Mouse (Mus musculus) forebrain, embryonic 15.5 days (tissue): ENCODE measurements around the gene Hist2h2aa2. TPM values are rescaled to one million over a fixed set of nuclear protein-coding genes. Genes with fewer than 3 reads are reported as not detected.
"Not testable (repeated sequence)": the region's sequence is repeated elsewhere in the genome, so short reads cannot be mapped to it uniquely, and the experiment has no call there.

Source experiments
- ATAC-seq: fragments of 200-750 bp; cut with Nextera tagmentation; replicated peaks from 2 replicates; pipeline ENCODE4 v1.8.0; 2017; ENCODE audit warnings: mild to moderate bottlenecking, moderate TSS enrichment, moderate library complexity
- H3K27ac ChIP-seq: fragments of 300-500 bp; sonication (generic); replicated peaks from 2 replicates; pipeline ENCODE4 v1.5.1; 2015; ENCODE audit warnings: mild to moderate bottlenecking, inconsistent platforms
- H3K27me3 ChIP-seq: fragments of 300-500 bp; sonication (generic); 2 replicates; pipeline ENCODE4 v1.6.1; 2015; ENCODE audit warnings: inconsistent platforms
- H3K36me3 ChIP-seq: fragments of 300-500 bp; sonication (generic); 2 replicates; pipeline ENCODE4 v1.6.1; 2015; ENCODE audit warnings: mild to moderate bottlenecking, inconsistent platforms
- H3K4me1 ChIP-seq: fragments of 300-500 bp; sonication (generic); 2 replicates; pipeline ENCODE4 v1.6.1; 2015; ENCODE audit warnings: inconsistent platforms
- H3K4me2 ChIP-seq: fragments of 300-500 bp; sonication (generic); replicated peaks from 2 replicates; pipeline ENCODE4 v1.6.1; 2015; ENCODE audit warnings: mild to moderate bottlenecking, inconsistent platforms
- H3K4me3 ChIP-seq: fragments of 300-500 bp; sonication (generic); 2 replicates; pipeline ENCODE4 v1.5.1; 2015; ENCODE audit warnings: mild to moderate bottlenecking, inconsistent platforms
- H3K9ac ChIP-seq: fragments of 300-500 bp; sonication (generic); replicated peaks from 2 replicates; pipeline ENCODE4 v1.6.1; 2015; ENCODE audit warnings: mild to moderate bottlenecking, inconsistent platforms
- H3K9me3 ChIP-seq: fragments of 300-500 bp; sonication (generic); 2 replicates; pipeline ENCODE4 v1.6.1; 2016; ENCODE audit warnings: inconsistent platforms
- WGBS: fragments of 180-500 bp; shearing (Covaris S2); methylation state at CpG from one replicate; pipeline ENCODE4 v1.1.7; 2015; ENCODE audit warnings: mixed read lengths; 5-methylcytosine and 5-hydroxymethylcytosine counted together
- microRNA-seq: library from miRNA; unstranded; fragments of <30 nt; microRNA quantifications from one replicate; pipeline ENCODE4, GENCODE M21; 2016
- polyA plus RNA-seq: library from polyadenylated mRNA; unstranded; fragments of >200 nt; fragmentation: Nextera tagmentation; extraction: Ambion mirVana; gene quantifications from 2 replicates; pipeline ENCODE4 v1.2.1, GENCODE M21; 2015

Gene Hist2h2aa2
- polyA plus RNA-seq, 1 experiment from 2014 or later: 51.6 TPM

- no peaks in the 10 kb centered on the region for H3K27me3 ChIP-seq
- WGBS: 70% methylated on average over 2 of the region's 2 CpGs
- ATAC-seq: no peak
Observed at GRCm38 (mm10) chr3:96199731-96200130, 40.3 kb downstream of the Hist2h2aa2 start.

GRCm38 (mm10) chr3:96198601-96199251 lies 41.4 kb downstream of the Hist2h2aa2 start:
- 27% methylated on average over 8 of the region's 8 CpGs for WGBS
- H3K4me2 ChIP-seq: peak overlapping the region; percentile 97
- H3K4me3 ChIP-seq: not testable (repeated sequence)

More at GRCm38 (mm10) chr3:96199731-96200130, 40.3 kb downstream of the Hist2h2aa2 start:
- Histone ChIP-seq H3K4me2 (no peak overlapping the region), H3K9me3 (no peaks in the 10 kb centered on the region), H3K36me3 (peaks cover 4% of the 10 kb centered on the region), H3K4me1 (peaks cover 17% of the 10 kb centered on the region), H3K4me3 (no peak overlapping the region), H3K27ac (no peak overlapping the region), H3K9ac (no peak overlapping the region)

DNA sequence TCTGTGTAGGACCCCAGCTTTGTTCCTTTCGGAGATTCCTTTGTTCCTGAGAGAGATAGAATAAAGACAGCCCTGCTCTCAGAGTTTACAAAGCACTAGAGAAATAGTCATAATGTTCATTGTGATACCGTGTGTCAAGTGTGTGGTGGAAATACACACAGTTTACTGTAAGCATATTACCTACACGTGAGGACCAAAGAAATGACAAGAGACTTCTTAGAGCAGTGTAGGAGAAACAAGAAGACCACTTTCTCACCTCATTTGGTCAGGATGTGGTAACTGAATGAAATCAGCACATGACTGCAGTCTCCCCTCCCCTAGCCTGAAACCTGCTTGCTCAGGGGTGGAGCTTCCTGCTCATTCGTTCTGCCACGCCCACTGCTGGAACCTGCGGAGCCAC lies 41.9 kb downstream of the Hist2h2aa2 start:
- 1% methylated on average over 6 of the region's 6 CpGs for WGBS
- H3K4me2 ChIP-seq: peak overlapping the region; percentile 97
- H3K9ac ChIP-seq: peak overlapping the region; percentile 25; the same call in 1 of the 2 replicates
- peak overlapping the region; percentile 87 for H3K4me3 ChIP-seq
- H3K4me1 ChIP-seq: peaks cover 17% of the 10 kb centered on the region
- H3K9me3 ChIP-seq: no peaks in the 10 kb centered on the region
- H3K27ac ChIP-seq: peak overlapping the region; percentile 7; the same call in 1 of the 2 replicates
- ATAC-seq: peak; percentile 34
- H3K27me3 ChIP-seq: no peaks in the 10 kb centered on the region
- peaks cover 4% of the 10 kb centered on the region for H3K36me3 ChIP-seq

More at GRCm38 (mm10) chr3:96198601-96199251, 41.4 kb downstream of the Hist2h2aa2 start:
- peaks cover 17% of the 10 kb centered on the region for H3K4me1 ChIP-seq
- not testable (repeated sequence) for H3K36me3 ChIP-seq, H3K27me3 ChIP-seq, H3K9me3 ChIP-seq, ATAC-seq, H3K9ac ChIP-seq, H3K27ac ChIP-seq

GRCm38 (mm10) chr3:96197129-96197749 lies 42.8 kb downstream of the Hist2h2aa2 start:
- peak overlapping the region; percentile 93 for H3K9ac ChIP-seq
- no peaks in the 10 kb centered on the region for H3K27me3 ChIP-seq
- peak overlapping the region; percentile 97 for H3K4me2 ChIP-seq
- peak overlapping the region; percentile 98 for H3K27ac ChIP-seq
- H3K4me3 ChIP-seq: peak overlapping the region; percentile 87
- peak; percentile 96 for ATAC-seq
- no peaks in the 10 kb centered on the region for H3K9me3 ChIP-seq
- under 1% methylated on average over 50 of the region's 50 CpGs for WGBS
- peaks cover 8% of the 10 kb centered on the region for H3K36me3 ChIP-seq
- H3K4me1 ChIP-seq: peaks cover 17% of the 10 kb centered on the region

- Histone ChIP-seq H3K4me2 (peak overlapping the region; percentile 97), H3K4me1 (peaks cover 17% of the 10 kb centered on the region), H3K9ac (peak overlapping the region; percentile 93), H3K27me3 (no peaks in the 10 kb centered on the region), H3K36me3 (peaks cover 12% of the 10 kb centered on the region), H3K4me3 (peak overlapping the region; percentile 87), H3K27ac (peak overlapping the region; percentile 98), H3K9me3 (no peaks in the 10 kb centered on the region)
- ATAC-seq: peak; percentile 7
- 20% methylated on average over 27 of the region's 27 CpGs for WGBS
Observed at GRCm38 (mm10) chr3:96196437-96197128, 43.5 kb downstream of the Hist2h2aa2 start.

DNA sequence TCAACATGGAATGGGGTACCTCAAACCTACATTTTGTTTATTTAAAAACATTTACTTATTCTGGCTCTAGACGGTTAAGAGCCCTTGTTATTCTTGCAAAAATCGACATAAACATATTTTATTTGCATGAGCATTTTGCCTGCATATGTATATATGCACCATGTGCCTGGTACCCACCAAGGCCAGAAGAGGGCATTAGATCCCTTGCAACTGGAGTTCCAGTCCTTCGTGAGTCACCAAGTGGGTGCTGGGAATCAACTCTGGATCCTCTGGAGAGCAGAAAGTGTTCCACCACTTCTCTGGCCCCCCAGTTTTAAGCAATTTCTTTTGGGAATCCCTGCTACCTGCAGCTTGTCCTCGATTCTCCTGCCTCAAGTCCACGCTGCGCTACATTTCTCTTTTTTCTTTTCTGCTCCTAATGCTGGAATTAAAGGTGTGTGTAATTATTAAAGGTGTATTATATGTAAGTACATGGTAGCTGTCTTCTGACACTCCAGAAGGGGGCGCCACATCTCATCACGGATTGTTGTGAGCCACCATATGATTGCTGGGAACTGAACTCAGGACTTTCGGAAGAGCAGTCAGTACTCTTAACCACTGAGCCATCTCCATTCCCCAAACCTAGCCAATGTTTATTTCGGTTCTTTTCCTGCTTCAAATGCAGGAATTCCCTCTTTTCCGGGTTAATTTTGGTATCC lies 44.3 kb downstream of the Hist2h2aa2 start:
- H3K4me2 ChIP-seq: peak overlapping the region; percentile 97; the same call in 1 of the 2 replicates
- WGBS: 93% methylated on average over 11 of the region's 11 CpGs
- no peak overlapping the region for H3K9ac ChIP-seq
- no peak for ATAC-seq
- no peaks in the 10 kb centered on the region for H3K27me3 ChIP-seq
- H3K27ac ChIP-seq: no peak overlapping the region
- H3K36me3 ChIP-seq: peaks cover 15% of the 10 kb centered on the region
- 0 out of 2 replicates have a peak overlapping the region, but pooled peaks have one; percentile 87 for H3K4me3 ChIP-seq
- H3K9me3 ChIP-seq: no peaks in the 10 kb centered on the region
- peaks cover 17% of the 10 kb centered on the region for H3K4me1 ChIP-seq

DNA sequence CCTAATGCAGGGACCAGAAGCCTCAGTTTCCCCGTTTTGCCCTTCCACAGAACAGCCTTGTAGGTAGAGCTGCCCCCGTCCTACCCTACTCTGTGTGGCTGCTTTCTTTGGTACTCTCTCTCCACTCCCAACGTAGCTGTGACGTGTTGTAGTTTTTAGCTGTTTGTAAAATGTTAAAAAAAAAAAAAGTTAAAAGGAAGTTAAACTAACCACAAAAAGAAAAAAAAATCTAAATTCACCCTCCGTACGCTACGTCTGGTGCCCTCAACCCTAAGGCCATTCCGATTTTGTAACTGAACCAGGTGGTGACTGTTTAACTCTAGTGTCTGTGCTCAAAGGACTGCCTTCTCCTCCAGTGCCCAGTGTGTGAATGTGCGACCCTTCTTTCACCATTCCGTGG lies 45.1 kb downstream of the Hist2h2aa2 start:
- peaks cover 23% of the 10 kb centered on the region for H3K36me3 ChIP-seq
- peaks cover 17% of the 10 kb centered on the region for H3K4me1 ChIP-seq
- H3K4me2 ChIP-seq: no peak overlapping the region
- H3K9me3 ChIP-seq: no peaks in the 10 kb centered on the region
- no peak for ATAC-seq
- no peak overlapping the region for H3K4me3 ChIP-seq
- H3K27ac ChIP-seq: no peak overlapping the region
- no peaks in the 10 kb centered on the region for H3K27me3 ChIP-seq
- no peak overlapping the region for H3K9ac ChIP-seq
- 91% methylated on average over 10 of the region's 10 CpGs for WGBS

- WGBS: 68% methylated on average over 12 of the region's 12 CpGs
- H3K4me1 ChIP-seq: peaks cover 13% of the 10 kb centered on the region
- H3K27me3 ChIP-seq: no peaks in the 10 kb centered on the region
- H3K9me3 ChIP-seq: no peaks in the 10 kb centered on the region
- ATAC-seq: no peak
- H3K27ac ChIP-seq: no peak overlapping the region
- no peak overlapping the region for H3K4me3 ChIP-seq
- no peak overlapping the region for H3K4me2 ChIP-seq
- H3K36me3 ChIP-seq: peaks cover 31% of the 10 kb centered on the region
- no peak overlapping the region for H3K9ac ChIP-seq
Observed at GRCm38 (mm10) chr3:96192977-96193376, 47.1 kb downstream of the Hist2h2aa2 start.

Small RNA genes within 50 kb of the gene (microRNA-seq; reads per million reads assigned to microRNA genes)
- gene Gm44492 (not detected), gene Gm47311 (not detected), gene Gm47313 (not detected)

Other genes with a start within 250 kb of the Hist2h2aa2 start
- 87.6 and 90.5 TPM in 2 replicates for gene Plekho1, start 244.3 kb downstream of the Hist2h2aa2 start, polyA plus RNA-seq
- 64.4 and 65.6 TPM in 2 replicates for gene Vps45, start 181.8 kb downstream of the Hist2h2aa2 start, polyA plus RNA-seq
- gene Otud7b, start 135.7 kb downstream of the Hist2h2aa2 start, polyA plus RNA-seq: 8.3 and 9.8 TPM in 2 replicates
- 10.0 and 11.2 TPM in 2 replicates for gene Mtmr11, start 78.3 kb downstream of the Hist2h2aa2 start, polyA plus RNA-seq
- 151 and 155 TPM in 2 replicates for gene Sf3b4, start 67.9 kb downstream of the Hist2h2aa2 start, polyA plus RNA-seq
- gene Sv2a, start 59.1 kb downstream of the Hist2h2aa2 start, polyA plus RNA-seq: 69.1 and 73.3 TPM in 2 replicates
- gene Bola1, start 20.6 kb downstream of the Hist2h2aa2 start, polyA plus RNA-seq: 71.8 and 75.5 TPM in 2 replicates
- gene Hist2h2ab, start 20.4 kb downstream of the Hist2h2aa2 start, polyA plus RNA-seq: 0.46 TPM in 1 of 2 replicates, not detected in the other
- gene Hist2h2ac, start 19.4 kb downstream of the Hist2h2aa2 start, polyA plus RNA-seq: 4.7 and 6.8 TPM in 2 replicates
- 9.1 and 9.7 TPM in 2 replicates for gene Hist2h2be, start 19.2 kb downstream of the Hist2h2aa2 start, polyA plus RNA-seq
- 6.7 and 8.0 TPM in 2 replicates for gene Hist2h3c2, start 1.1 kb downstream of the Hist2h2aa2 start, polyA plus RNA-seq
- 25.1 and 32.2 TPM in 2 replicates for gene Hist2h2aa1, start 5.2 kb upstream of the Hist2h2aa2 start, polyA plus RNA-seq
- 0.62 TPM in 1 of 2 replicates, not detected in the other for gene Hist2h3c1, start 6.4 kb upstream of the Hist2h2aa2 start, polyA plus RNA-seq
- gene Hist2h4, start 23.0 kb upstream of the Hist2h2aa2 start, polyA plus RNA-seq: 10.1 and 10.9 TPM in 2 replicates
- 42.5 and 47.6 TPM in 2 replicates for gene Hist2h3b, start 28.4 kb upstream of the Hist2h2aa2 start, polyA plus RNA-seq
- 7.1 and 9.9 TPM in 2 replicates for gene Hist2h2bb, start 29.5 kb upstream of the Hist2h2aa2 start, polyA plus RNA-seq
- 0.97 and 1.4 TPM in 2 replicates for gene Fcgr1, start 53.7 kb upstream of the Hist2h2aa2 start, polyA plus RNA-seq
- gene BC107364, start 212.0 kb upstream of the Hist2h2aa2 start, polyA plus RNA-seq: not detected in 2 replicates